Mouse (Mus musculus): ENCODE data around the gene 2310022B05Rik.

DNA sequence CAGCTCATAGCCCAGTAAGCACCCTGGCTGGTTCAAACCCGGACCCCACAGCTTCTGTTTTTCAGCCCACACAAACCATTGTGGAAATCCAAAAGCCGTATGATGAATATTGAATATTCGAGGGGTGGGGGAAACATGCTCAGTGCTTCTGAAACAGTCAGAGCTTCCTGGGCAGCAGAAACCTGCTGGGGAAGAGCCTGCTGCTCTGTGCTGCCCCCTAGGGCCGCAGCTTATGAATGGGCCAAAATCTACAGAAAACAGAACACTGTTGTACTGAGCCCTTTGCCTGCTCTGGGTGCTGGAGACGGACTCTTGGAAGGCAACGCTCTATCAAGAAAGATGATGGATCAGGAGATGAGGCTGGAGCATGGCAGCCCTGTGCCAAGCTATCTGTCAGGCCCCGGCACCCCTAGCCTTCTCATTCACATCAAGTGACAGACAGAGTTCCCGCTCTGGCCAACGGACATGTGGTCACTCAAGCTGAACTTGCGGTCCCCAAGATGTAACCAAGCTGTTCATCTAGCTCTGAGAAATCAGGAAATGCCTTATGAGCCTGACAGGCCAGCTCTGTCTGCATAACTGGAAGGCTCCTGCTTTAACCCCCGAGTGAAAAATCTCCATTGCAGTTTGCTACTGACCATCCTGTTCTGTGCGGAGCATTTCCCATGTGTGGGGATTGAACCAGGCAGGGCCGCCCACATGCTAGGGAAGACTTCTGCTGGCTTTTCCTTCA, 54.8 kb downstream of the 2310022B05Rik start:
- TF ChIP-seq CTCF (IDR thresholded peaks at IDR 0.05; ENCODE audit: borderline replicate concordance, extremely low read depth, insufficient read depth, insufficient read length) (peak; percentile 67), POLR2A (IDR thresholded peaks at IDR 0.05; ENCODE audit: borderline replicate concordance, extremely low read depth, insufficient read depth, insufficient read length, poor library complexity, severe bottlenecking) (no peak)

All from brain, embryonic 14.5 days (tissue).